Mouse (Mus musculus) embryonic stem cell, embryonic (primary cell): ENCODE results near the gene Sf3a3.

Source experiments
- CTCF ChIA-PET, 4 experiments: fragments of 300-600 bp in 2 of 4; fragments of 350-600 bp in 2 of 4; sonication (Branson Sonifier 250); formaldehyde crosslinking; loops; one replicate each; lab custom pipeline; 2022; ENCODE audit warnings: inconsistent platforms in 2 of 4; lab: Charles Lee
- POLR2A ChIA-PET, 4 experiments: fragments of 300-600 bp in 2 of 4; fragments of 350-600 bp in 2 of 4; sonication (Branson Sonifier 250); formaldehyde crosslinking; loops; one replicate each; lab custom pipeline; 2022; ENCODE audit warnings: antibody characterized with exemption in 4 of 4, inconsistent platforms in 1 of 4; lab: Charles Lee

Gene Sf3a3

GRCm38 (mm10) chr4:124741376-124742343, 27.1 kb downstream of the Sf3a3 start, which contains the start of gene Inpp5b:
Inpp5b (plus strand) TSS chr4:124741850.
- POLR2A ChIA-PET = interaction anchor here in 3 of 4 experiments (0.7 to 1.9 kb wide), 10 partner anchors 9 to 91 kb away, joined by 3 to 9 read pairs (median 3); partner anchors contain the start of gene Mtf1 (in 1 of the 3)
- CTCF ChIA-PET = interaction anchor here in 1 of 4 experiments (1.1 to 1.2 kb wide), 3 partner anchors 27 to 106 kb away, joined by 3 read pairs; partner anchors contain the start of genes Sf3a3 and Utp11

GRCm38 (mm10) chr4:124742839-124743238, 28.3 kb downstream of the Sf3a3 start:
- ChIA-PET POLR2A (interaction anchor here in 3 of 4 experiments (0.7 to 1.9 kb wide), 8 partner anchors 8 to 90 kb away, joined by 3 to 9 read pairs (median 4); partner anchors contain the start of gene Mtf1 (in 1 of the 3)), CTCF (interaction anchor here in 1 of 4 experiments (1.2 kb wide), 2 partner anchors 49 to 104 kb away, joined by 3 read pairs; partner anchors contain the start of gene Utp11)

- ChIA-PET CTCF (interaction anchor here in 1 of 4 experiments (0.7 kb wide), 2 partner anchors 19 to 101 kb away, joined by 4 read pairs; no protein-coding TSS in a partner anchor), POLR2A (interaction anchor here in 3 of 4 experiments (0.6 to 2.0 kb wide), 8 partner anchors 8 to 312 kb away, joined by 3 to 5 read pairs (median 4); no protein-coding TSS in a partner anchor)
Measured at GRCm38 (mm10) chr4:124746577-124746976, 32.0 kb downstream of the Sf3a3 start.

- CTCF ChIA-PET = interaction anchor here in 2 of 4 experiments (0.6 to 1.4 kb wide), 5 partner anchors 37 to 520 kb away, joined by 3 to 5 read pairs (median 4); partner anchors contain the start of genes Fhl3 (in 1 of the 2) and Mtf1 (in 1 of the 2)
Measured at GRCm38 (mm10) chr4:124747851-124748250, 33.3 kb downstream of the Sf3a3 start.

GRCm38 (mm10) chr4:124751300-124752250, 37.0 kb downstream of the Sf3a3 start:
- CTCF ChIA-PET = interaction anchor here (0.5 to 1.1 kb wide), 8 partner anchors 14 to 1527 kb away, joined by 3 to 8 read pairs (median 4); partner anchors contain the start of gene Mtf1 (in 2 of the 4)

More at GRCm38 (mm10) chr4:124747851-124748250, 33.3 kb downstream of the Sf3a3 start:
- POLR2A ChIA-PET = interaction anchor here (0.5 to 2.0 kb wide), 6 partner anchors 9 to 192 kb away, joined by 3 to 5 read pairs (median 4); no protein-coding TSS in a partner anchor

GRCm38 (mm10) chr4:124752281-124753199, 38.0 kb downstream of the Sf3a3 start:
- CTCF ChIA-PET = interaction anchor here in 2 of 4 experiments (0.6 to 1.1 kb wide), 2 partner anchors 50 to 52 kb away, joined by 3 to 4 read pairs; partner anchors contain the start of genes Fhl3 (in 1 of the 2) and Mtf1 (in 1 of the 2)
- POLR2A ChIA-PET = interaction anchor here in 3 of 4 experiments (0.6 to 1.6 kb wide), 7 partner anchors 14 to 291 kb away, joined by 3 to 5 read pairs (median 3); partner anchors contain the start of gene Utp11 (in 1 of the 3)

More at GRCm38 (mm10) chr4:124751300-124752250, 37.0 kb downstream of the Sf3a3 start:
- POLR2A ChIA-PET = interaction anchor here (0.6 to 2.4 kb wide), 24 partner anchors 8 to 431 kb away, joined by 3 to 10 read pairs (median 3); partner anchors contain the start of genes Inpp5b (in 2 of the 4), Mtf1 (in 1 of the 4), Sf3a3 (in 1 of the 4) and Utp11 (in 1 of the 4)

- ChIA-PET CTCF (interaction anchor here in 1 of 4 experiments (0.6 kb wide), 1 partner anchor 103 kb away, joined by 3 read pairs; no protein-coding TSS in a partner anchor), POLR2A (interaction anchor here in 2 of 4 experiments (0.6 to 1.2 kb wide), 3 partner anchors 12 to 1521 kb away, joined by 3 to 5 read pairs (median 4); no protein-coding TSS in a partner anchor)
Measured at GRCm38 (mm10) chr4:124755526-124755925, 41.0 kb downstream of the Sf3a3 start.

- ChIA-PET POLR2A (interaction anchor here in 2 of 4 experiments (0.6 to 1.7 kb wide), 9 partner anchors 8 to 127 kb away, joined by 3 to 8 read pairs (median 5); partner anchors contain the start of genes Fhl3 (in 1 of the 2) and Mtf1 (in 1 of the 2)), CTCF (interaction anchor here in 2 of 4 experiments (1.0 to 1.4 kb wide), 3 partner anchors 9 to 45 kb away, joined by 3 to 6 read pairs (median 4); partner anchors contain the start of genes Mtf1 (in 1 of the 2) and Sf3a3 (in 1 of the 2))
Measured at GRCm38 (mm10) chr4:124759305-124759811, 44.8 kb downstream of the Sf3a3 start.

GRCm38 (mm10) chr4:124761201-124761600, 46.6 kb downstream of the Sf3a3 start:
- CTCF ChIA-PET = interaction anchor here in 1 of 4 experiments (0.6 kb wide), 1 partner anchor 659 kb away, joined by 3 read pairs; no protein-coding TSS in a partner anchor
- POLR2A ChIA-PET = interaction anchor here in 1 of 4 experiments (1.1 kb wide), 1 partner anchor 103 kb away, joined by 3 read pairs; no protein-coding TSS in a partner anchor

GRCm38 (mm10) chr4:124762858-124763452, 48.4 kb downstream of the Sf3a3 start:
- ChIA-PET POLR2A (interaction anchor here in 1 of 4 experiments (0.6 to 1.0 kb wide), 3 partner anchors 16 to 54 kb away, joined by 3 read pairs; no protein-coding TSS in a partner anchor), CTCF (no interaction called here)

- ChIA-PET POLR2A (interaction anchor here in 3 of 4 experiments (0.9 to 1.6 kb wide), 8 partner anchors 8 to 66 kb away, joined by 3 to 5 read pairs (median 3); no protein-coding TSS in a partner anchor), CTCF (interaction anchor here in 2 of 4 experiments (0.5 to 1.2 kb wide), 5 partner anchors 12 to 177 kb away, joined by 3 to 4 read pairs (median 3); partner anchors contain the start of gene Mtf1 (in 1 of the 2))
Measured at GRCm38 (mm10) chr4:124765802-124766565, 51.4 kb downstream of the Sf3a3 start.

GRCm38 (mm10) chr4:124766566-124766940, 52.0 kb downstream of the Sf3a3 start:
- CTCF ChIA-PET = interaction anchor here in 1 of 4 experiments (0.9 to 1.2 kb wide), 4 partner anchors 12 to 176 kb away, joined by 3 read pairs; partner anchors contain the start of gene Mtf1
- POLR2A ChIA-PET = interaction anchor here in 3 of 4 experiments (0.9 to 1.6 kb wide), 9 partner anchors 9 to 65 kb away, joined by 3 to 5 read pairs (median 3); no protein-coding TSS in a partner anchor

GRCm38 (mm10) chr4:124768963-124769591, 54.5 kb downstream of the Sf3a3 start:
- POLR2A ChIA-PET = interaction anchor here in 1 of 4 experiments (0.7 kb wide), 1 partner anchor 19 kb away, joined by 3 read pairs; no protein-coding TSS in a partner anchor
- CTCF ChIA-PET = interaction anchor here in 1 of 4 experiments (1.2 kb wide), 1 partner anchor 33 kb away, joined by 3 read pairs; the partner anchor contains the start of gene Mtf1
